Mouse (Mus musculus) cerebellum, adult 9-11 months (tissue): ENCODE measurements around the gene Atp1b1.

ENCODE experiments used
- DNase-seq: peaks from one replicate; pipeline ENCODE4 v3.0.0; 2022

Atp1b1 gene

GRCm38 (mm10) chr1:164461726-164462125 lies 3.6 kb upstream of the Atp1b1 start:
- DNase-seq = peak; percentile 88

DNA sequence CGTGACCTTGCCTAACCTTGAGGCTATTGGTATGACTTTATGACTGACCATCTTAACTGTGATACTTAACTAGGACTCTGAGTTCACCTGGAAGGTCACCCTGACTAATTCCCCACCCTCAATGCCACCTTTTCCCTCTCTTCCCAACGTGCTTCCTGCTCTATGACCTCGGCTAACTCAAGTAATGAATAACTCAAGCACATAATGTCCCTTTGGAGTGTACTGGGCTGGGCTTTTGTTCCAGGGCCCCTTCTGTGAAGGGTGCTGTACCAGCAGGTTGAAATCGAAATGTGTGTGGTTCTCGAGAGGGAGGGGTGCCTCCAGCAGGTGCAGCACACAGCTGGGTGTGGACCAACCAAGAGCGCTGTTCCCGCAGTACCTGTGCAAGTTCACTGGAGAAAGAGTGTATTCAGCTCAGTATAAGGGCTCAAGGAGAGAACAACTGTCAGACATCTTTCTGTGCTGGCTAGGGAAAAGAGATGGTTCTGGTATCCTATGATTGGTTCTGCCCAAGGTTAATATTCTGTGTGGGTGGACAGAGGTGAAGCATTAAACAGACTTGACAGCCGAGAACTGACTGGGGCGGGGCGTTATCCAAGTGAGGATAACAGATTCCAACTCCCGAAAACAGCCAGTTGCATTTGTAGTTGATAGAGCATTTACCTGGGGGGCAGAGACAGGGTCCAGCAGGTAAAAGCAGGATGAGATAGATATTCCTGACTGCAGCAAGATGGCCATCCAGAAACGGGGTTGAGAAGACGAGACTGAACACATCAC lies 3.0 kb upstream of the Atp1b1 start:
- peak; percentile 24 for DNase-seq

DNA sequence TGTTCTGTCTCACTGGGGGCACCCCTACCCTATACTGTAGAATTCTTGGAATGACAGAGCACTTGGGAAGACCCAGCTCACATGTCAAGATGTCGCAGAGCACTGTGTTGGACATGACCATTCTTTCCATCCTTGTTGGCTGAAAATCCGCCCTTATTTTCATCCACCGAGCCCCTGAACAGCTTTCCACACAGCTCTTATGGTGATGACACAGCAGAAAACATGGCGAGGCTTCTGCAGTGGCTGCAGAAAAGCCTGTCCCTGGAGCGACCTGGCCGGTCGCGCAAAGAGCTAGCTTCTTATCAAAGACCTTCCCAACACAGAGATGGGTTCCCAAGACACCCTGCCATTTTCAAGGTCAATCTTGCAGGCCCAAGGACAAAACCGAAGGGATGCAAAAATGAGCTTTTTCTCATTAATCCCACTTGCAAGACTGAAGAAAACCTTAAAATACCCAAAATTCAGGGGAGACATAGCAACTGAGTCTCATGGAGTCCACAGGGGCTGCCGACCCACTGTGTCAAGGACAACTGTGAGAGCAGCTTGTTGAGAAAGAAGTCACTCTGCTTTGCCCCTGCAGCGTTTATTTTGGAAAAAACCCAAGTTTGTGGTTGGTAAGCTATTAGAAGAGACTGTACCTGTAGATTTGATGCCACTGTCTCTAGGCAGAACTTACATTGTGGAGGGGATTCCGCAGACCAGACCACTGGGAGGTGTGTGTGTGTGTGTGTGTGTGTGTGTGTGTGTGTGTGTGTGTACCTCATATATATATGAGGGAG lies 1.2 kb upstream of the Atp1b1 start:
- peak; percentile 51 for DNase-seq

- no peak for DNase-seq
Measured at GRCm38 (mm10) chr1:164458621-164459051, 481 bp upstream of the Atp1b1 start.

DNA sequence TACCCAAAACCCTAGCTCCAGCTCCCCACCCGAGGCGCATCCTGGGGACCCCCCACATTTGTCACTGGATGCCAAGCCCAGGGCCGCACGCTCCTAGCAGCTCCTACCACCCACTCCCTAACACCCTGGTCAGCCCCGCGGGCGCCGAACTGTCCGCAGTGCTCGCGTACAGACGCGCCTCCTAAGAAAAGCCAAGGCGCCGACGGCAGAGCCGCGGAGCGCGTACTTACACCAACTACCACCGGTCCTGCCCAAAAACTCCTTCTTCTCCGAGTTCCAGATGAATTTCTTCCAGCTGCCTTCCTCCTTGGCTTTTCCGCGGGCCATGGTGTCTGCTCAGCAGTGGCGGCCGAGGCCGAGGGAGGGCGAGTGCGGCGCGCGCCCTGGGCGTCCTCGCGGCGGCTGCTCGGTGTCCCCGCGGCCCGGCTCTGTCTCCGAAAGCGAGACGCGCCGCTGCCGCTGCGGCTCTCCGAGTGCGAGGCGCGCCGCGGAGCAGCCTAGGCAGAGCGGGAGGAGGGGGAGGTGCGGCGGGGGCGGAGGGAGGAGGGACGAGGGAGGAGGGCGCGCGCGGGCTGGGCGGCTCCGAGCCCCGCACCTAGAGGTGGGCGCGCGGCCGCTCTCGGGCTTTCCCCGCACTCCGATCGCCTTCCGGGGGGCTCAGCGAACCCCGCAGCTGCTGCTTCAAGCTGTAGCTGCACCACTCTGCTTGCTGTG lies 467 bp downstream of the Atp1b1 start:
- DNase-seq = no peak

GRCm38 (mm10) chr1:164456731-164457130 lies 1.4 kb downstream of the Atp1b1 start:
- peak; percentile 78 for DNase-seq

GRCm38 (mm10) chr1:164456065-164456464 lies 2.1 kb downstream of the Atp1b1 start:
- peak; percentile 74 for DNase-seq

DNA sequence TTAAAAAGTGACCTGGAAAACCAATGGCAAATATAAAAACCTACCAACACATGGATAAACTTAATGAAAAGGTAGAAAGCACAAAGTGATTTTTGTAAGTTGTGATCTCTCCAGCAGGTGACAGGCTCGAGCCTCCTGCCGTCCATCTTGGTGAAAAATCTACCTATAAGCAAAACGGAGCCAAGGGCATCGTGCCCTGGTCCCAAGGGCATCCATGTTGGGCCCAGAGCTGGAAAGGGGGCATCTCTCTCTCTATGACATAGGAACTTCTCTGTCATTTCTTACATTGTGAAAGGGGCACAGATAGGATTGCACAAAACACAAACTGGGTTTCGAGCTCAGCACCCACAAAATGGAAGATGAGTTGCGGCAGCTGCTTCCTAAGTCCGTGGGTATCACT lies 2.5 kb downstream of the Atp1b1 start:
- DNase-seq = peak; percentile 73

DNA sequence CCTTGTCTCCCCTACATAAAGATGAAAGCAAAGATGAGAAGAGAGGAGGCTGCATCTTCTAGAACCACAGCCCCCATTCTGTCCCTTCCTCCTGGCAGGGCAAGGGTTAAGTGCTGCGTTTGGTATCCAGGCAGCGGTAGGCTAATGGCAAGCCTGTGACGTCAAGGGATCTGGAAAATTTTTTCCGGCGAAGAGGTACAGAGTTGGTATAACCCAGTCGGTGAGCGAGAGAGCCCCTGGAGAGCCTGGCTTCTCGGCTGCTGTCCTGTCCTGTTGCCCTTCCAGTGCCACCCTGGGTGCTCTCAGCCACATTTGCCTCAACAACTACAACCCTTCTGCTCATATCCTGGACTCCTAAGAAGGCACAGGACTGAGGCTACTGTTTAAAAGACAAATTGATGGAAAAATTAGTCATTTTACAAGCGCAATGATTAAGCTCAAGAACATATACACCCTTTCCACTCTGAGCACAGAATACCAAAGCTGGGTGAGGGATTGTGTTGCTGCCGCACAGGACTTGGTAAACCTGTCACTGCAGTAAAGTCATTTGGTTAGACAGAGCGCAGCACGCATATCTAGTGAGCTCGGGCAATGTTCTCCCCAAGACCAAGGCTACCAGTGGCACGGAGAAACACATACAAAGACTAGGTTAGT lies 3.3 kb downstream of the Atp1b1 start:
- DNase-seq = peak; percentile 80

DNA sequence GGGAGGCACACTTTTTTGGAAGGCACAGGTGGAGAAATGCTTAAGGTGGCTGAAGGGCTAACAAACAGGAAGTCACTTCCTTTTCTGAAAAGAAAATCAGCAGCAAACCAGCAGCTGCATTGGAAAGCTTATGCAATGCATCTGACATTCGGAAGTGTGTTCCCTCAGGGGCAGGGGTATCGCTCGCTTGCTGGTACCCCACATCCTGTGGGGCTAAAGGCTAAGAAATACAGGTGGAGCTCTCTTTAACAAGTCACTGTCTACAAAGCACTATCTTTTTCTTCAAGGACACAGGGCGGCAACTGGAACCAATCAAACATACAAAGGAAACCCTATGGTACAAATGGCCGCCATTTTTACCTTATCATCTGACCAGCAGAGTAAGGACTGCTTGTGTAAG lies 4.4 kb downstream of the Atp1b1 start:
- DNase-seq = no peak

GRCm38 (mm10) chr1:164453146-164453545 lies 5.0 kb downstream of the Atp1b1 start:
- DNase-seq = no peak

- DNase-seq = no peak
Measured at GRCm38 (mm10) chr1:164452580-164452979, 5.6 kb downstream of the Atp1b1 start.

- DNase-seq = no peak
Measured at GRCm38 (mm10) chr1:164451346-164451745, 6.8 kb downstream of the Atp1b1 start.

DNA sequence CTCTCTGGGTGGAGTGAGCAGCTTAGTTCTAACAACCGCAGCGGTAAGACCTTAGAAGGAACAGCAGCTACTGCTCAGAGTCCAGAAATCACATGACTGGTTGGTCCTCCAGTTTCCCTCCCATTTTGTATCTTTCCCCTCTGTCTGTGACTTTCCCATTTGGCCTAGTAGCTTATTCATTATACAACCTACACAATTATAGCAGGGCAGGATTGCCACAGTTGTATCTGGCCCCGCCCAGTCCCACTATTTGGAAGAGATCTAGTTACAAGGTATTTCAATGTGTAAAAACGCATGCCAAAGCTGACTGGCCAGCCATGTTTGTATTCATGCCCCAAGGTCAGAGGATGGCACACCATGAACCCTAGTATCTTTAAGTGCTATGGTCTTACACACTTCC lies 7.5 kb downstream of the Atp1b1 start:
- DNase-seq = no peak

- no peak for DNase-seq
Measured at GRCm38 (mm10) chr1:164450231-164450630, 7.9 kb downstream of the Atp1b1 start.

GRCm38 (mm10) chr1:164449626-164450025 lies 8.5 kb downstream of the Atp1b1 start:
- no peak for DNase-seq

GRCm38 (mm10) chr1:164447521-164447920 lies 10.6 kb downstream of the Atp1b1 start:
- no peak for DNase-seq

DNA sequence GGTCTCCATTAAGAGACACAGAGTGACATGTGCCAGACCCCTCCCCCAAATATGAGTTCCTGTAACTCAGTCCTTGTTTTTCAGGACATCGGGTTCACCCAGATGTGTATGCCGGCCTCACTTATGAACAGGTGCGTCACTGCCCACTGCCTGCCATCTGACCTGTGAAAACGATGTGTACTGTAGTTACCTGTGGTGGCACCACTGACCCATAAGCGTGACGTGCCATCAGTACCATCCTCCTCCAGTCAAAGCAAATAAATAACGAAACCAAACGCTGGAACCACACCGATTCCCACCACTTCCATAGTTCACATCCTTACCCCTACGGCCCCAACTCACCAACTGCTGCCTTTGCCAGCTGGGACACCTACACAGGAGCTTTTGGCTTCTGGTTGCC lies 11.6 kb downstream of the Atp1b1 start:
- DNase-seq = no peak

DNA sequence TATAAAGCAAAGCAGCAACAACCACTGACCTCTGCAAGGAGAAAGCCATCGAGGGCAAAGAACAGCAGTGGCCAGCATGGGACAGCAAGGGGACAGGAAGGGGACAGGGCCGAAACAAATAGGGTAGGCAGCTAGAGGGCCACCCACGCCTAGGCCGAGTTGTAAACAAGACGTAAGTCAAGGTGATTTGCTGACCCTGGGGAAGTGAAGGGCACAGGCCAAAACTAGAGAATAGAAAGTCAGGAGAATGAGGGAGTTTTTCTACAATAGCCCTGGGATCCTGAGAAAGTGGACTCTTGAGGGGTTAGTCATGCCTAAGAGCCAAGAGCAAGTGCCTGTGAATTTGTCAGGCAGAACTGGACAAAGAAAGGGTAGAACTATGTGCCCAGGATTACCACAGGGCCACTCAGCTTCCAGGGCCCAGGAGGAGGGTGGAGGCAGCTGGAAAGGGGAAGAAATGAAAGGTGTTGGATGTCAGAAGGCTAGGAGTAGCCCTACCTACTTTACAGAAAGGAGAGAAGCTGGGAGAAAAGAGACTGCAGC lies 12.5 kb downstream of the Atp1b1 start:
- no peak for DNase-seq

GRCm38 (mm10) chr1:164441408-164441974 lies 16.7 kb downstream of the Atp1b1 start:
- no peak for DNase-seq

DNA sequence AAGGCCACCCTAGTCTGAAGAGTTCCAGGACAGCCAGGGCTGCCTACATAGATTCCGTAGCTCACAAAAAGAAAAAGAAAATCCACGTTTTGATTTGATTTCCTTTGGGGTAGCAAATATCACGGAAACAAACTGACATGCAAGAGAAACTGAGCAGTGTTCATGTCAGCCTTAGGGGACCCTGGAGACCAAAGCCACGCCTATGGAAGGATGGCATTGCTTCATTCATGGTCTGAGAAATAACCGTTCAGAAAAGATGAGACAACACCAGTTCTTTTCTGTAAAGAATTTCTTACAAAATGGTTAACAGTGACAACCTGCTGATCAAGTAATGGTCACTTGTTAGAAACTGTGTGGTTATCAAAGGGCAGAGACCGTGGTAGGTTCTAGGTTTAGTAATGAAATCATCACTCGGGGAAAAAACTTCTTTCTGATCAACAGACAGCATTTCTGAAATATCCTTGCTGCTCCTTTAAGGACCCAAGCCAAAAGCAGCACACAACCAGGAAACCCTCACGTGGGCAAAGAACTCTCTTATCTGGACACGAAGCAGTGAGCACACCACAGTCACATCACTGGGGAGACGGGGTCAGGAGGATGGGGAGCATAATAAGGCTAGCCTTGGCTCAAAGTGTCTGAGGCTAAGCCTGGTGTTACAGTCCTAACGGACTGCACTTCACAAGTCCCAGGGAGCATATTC lies 17.3 kb downstream of the Atp1b1 start:
- DNase-seq = no peak

GRCm38 (mm10) chr1:164440230-164440629 lies 17.9 kb downstream of the Atp1b1 start:
- no peak for DNase-seq
